Mouse (Mus musculus) heart, postnatal 0 days (tissue): ENCODE data around the gene Dkk2. TPM values are rescaled to one million over a fixed set of nuclear protein-coding genes. Genes with fewer than 3 reads are reported as not detected.
A peak's percentile ranks its signal among the peaks of the same experiment; 100 is the strongest.

Source experiments
- ATAC-seq: fragments of 200-750 bp; cut with Nextera tagmentation; 2 replicates; pipeline ENCODE4 v1.8.0; 2017; ENCODE audit warnings: low read depth, moderate number of reproducible peaks, moderate library complexity; ENCODE audit not compliant: insufficient read depth
- DNase-seq: peaks from one replicate; pipeline ENCODE4 v3.0.0-alpha.2; 2016; ENCODE audit warnings: low spot score
- H3K27ac ChIP-seq: fragments of 300-500 bp; sonication (generic); 2 replicates; pipeline ENCODE4 v1.5.1; 2014; ENCODE audit warnings: low read depth, mild to moderate bottlenecking
- H3K27me3 ChIP-seq: fragments of 300-500 bp; sonication (generic); 2 replicates; pipeline ENCODE4 v1.6.1; 2014; ENCODE audit warnings: low read length, mixed read lengths; ENCODE audit not compliant: control insufficient read depth, insufficient read depth
- H3K36me3 ChIP-seq: fragments of 300-500 bp; sonication (generic); replicated peaks from 2 replicates; pipeline ENCODE4 v1.6.1; 2014; ENCODE audit warnings: low read length, mixed read lengths; ENCODE audit not compliant: control insufficient read depth, insufficient read depth
- H3K4me1 ChIP-seq: fragments of 300-500 bp; sonication (generic); 2 replicates; pipeline ENCODE4 v1.6.1; 2014; ENCODE audit warnings: antibody characterized with exemption; ENCODE audit not compliant: control insufficient read depth, insufficient read depth
- H3K4me2 ChIP-seq: fragments of 300-500 bp; sonication (generic); 2 replicates; pipeline ENCODE4 v1.6.1; 2014; ENCODE audit warnings: low read depth, mild to moderate bottlenecking, low read length, moderate library complexity
- H3K4me3 ChIP-seq: fragments of 300-500 bp; sonication (generic); 2 replicates; pipeline ENCODE4 v1.5.1; 2014; ENCODE audit warnings: low read depth, low read length
- H3K9ac ChIP-seq: fragments of 300-500 bp; sonication (generic); replicated peaks from 2 replicates; pipeline ENCODE4 v1.6.1; 2014; ENCODE audit warnings: low read depth, low read length, mixed read lengths
- H3K9me3 ChIP-seq: fragments of 300-500 bp; sonication (generic); replicated peaks from 2 replicates; pipeline ENCODE4 v1.6.1; 2016; ENCODE audit warnings: low read length; ENCODE audit not compliant: control insufficient read depth
- CTCF ChIP-seq: IDR thresholded peaks from 2 replicates; pipeline ENCODE4 v1.5.1; 2016; ENCODE audit warnings: antibody characterized with exemption, control low read depth, low read depth
- EP300 ChIP-seq: IDR thresholded peaks from 2 replicates; pipeline ENCODE4 v1.6.1; 2016; ENCODE audit warnings: antibody characterized with exemption, low read depth
- WGBS: fragments of 180-500 bp; shearing (Covaris S2); extraction: QIAGEN DNeasy Blood & Tissue Kit; methylation state at CpG from one replicate; pipeline ENCODE4 v1.1.7; 2014; 5-methylcytosine and 5-hydroxymethylcytosine counted together
- polyA plus RNA-seq: library from polyadenylated mRNA; unstranded; fragments of >200 nt; fragmentation: Nextera tagmentation; extraction: Ambion mirVana; gene quantifications from 2 replicates; pipeline ENCODE4 v1.2.1, GENCODE M21; 2015
- total RNA-seq: library from RNA; depleted of rRNA; stranded (reverse); fragments of >200 nt; gene quantifications from 2 replicates; pipeline ENCODE4 v1.2.3, GENCODE M21; 2014; ENCODE audit warnings: low replicate concordance

The Dkk2 gene
- total and polyA plus RNA-seq, 2 experiments from 2014 or later = 0.08 to 0.40 TPM

- no peaks in the 10 kb centered on the region for H3K4me1 ChIP-seq
- WGBS = 24% methylated on average over 11 of the region's 11 CpGs
- H3K9me3 ChIP-seq = no peaks in the 10 kb centered on the region
- H3K4me2 ChIP-seq = no peak overlapping the region
- no peak overlapping the region for H3K27ac ChIP-seq
- ATAC-seq (0 out of 2 replicates have a peak, but pooled peaks have one; percentile 39), DNase-seq (no peak)
- no peak overlapping the region for H3K9ac ChIP-seq
- no peak overlapping the region for H3K4me3 ChIP-seq
- no peaks in the 10 kb centered on the region for H3K36me3 ChIP-seq
- H3K27me3 ChIP-seq = no peaks in the 10 kb centered on the region
- TF ChIP-seq CTCF = peak; percentile 57
- TF ChIP-seq EP300 = no peak
These were observed 122.4 kb downstream of the Dkk2 start for GRCm38 (mm10) chr3:132207469-132207868.

- ATAC-seq (no peak), DNase-seq (no peak)
- H3K27me3 ChIP-seq = no peaks in the 10 kb centered on the region
- no peak overlapping the region for H3K4me3 ChIP-seq
- H3K9me3 ChIP-seq = no peaks in the 10 kb centered on the region
- no peak overlapping the region for H3K27ac ChIP-seq
- no peak overlapping the region for H3K9ac ChIP-seq
- TF ChIP-seq CTCF (no peak), EP300 (no peak)
- WGBS = 35% methylated on average over 5 of the region's 5 CpGs
- no peaks in the 10 kb centered on the region for H3K36me3 ChIP-seq
- H3K4me2 ChIP-seq = no peak overlapping the region
- H3K4me1 ChIP-seq = no peaks in the 10 kb centered on the region
These were observed 126.2 kb downstream of the Dkk2 start for GRCm38 (mm10) chr3:132211260-132211659.

- no peak for TF ChIP-seq CTCF
- no peak for TF ChIP-seq EP300
These were observed 134.9 kb downstream of the Dkk2 start for GRCm38 (mm10) chr3:132219977-132220487.

GRCm38 (mm10) chr3:132227622-132228021 lies 142.5 kb downstream of the Dkk2 start:
- no peaks in the 10 kb centered on the region for H3K27me3 ChIP-seq
- DNase-seq (no peak), ATAC-seq (no peak)
- H3K4me3 ChIP-seq = no peak overlapping the region
- no peaks in the 10 kb centered on the region for H3K36me3 ChIP-seq
- no peaks in the 10 kb centered on the region for H3K9me3 ChIP-seq
- no peaks in the 10 kb centered on the region for H3K4me1 ChIP-seq
- H3K9ac ChIP-seq = no peak overlapping the region
- 31% methylated on average over 1 of the region's 1 CpGs for WGBS
- no peak overlapping the region for H3K4me2 ChIP-seq
- no peak overlapping the region for H3K27ac ChIP-seq
- no peak for TF ChIP-seq CTCF
- no peak for TF ChIP-seq EP300

More at GRCm38 (mm10) chr3:132219977-132220487, 134.9 kb downstream of the Dkk2 start:
- no peak overlapping the region for H3K4me2 ChIP-seq
- ATAC-seq (no peak), DNase-seq (no peak)
- H3K27ac ChIP-seq = no peak overlapping the region
- H3K36me3 ChIP-seq = no peaks in the 10 kb centered on the region
- H3K9ac ChIP-seq = no peak overlapping the region
- H3K27me3 ChIP-seq = no peaks in the 10 kb centered on the region
- WGBS = 59% methylated on average over 7 of the region's 7 CpGs
- no peaks in the 10 kb centered on the region for H3K4me1 ChIP-seq
- H3K4me3 ChIP-seq = no peak overlapping the region
- H3K9me3 ChIP-seq = no peaks in the 10 kb centered on the region
